13 mouse cellular contexts compared by ENCODE assay signal in the genomic region with DNA sequence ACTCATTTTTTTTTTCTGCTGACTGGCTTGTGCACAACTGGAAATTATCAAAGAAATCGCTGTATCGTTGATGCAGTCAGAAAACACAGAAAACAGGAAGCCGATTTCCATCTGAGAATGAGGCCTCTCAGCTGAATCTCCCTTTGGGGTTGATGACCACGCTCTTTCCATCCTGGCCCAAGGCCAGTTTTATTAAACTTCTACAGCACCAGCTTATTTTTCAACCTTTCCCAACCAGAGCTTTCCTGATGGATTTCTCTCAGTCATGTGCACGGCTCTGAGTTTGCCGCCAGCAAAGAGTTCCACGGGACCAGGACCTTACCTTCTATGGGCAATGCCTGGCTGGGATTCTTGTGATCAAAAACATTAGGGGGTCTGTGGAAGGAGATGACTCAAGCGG.
A peak's percentile ranks its signal among the peaks of the same experiment; 100 is the strongest.
DNase-seq lines count a peak whose midpoint lies in the region; ATAC-seq and TF ChIP-seq lines count a peak whose summit lies in the region.
"Had no signal": no experiment of that assay in that cellular context is flagged by ENCODE, and none has a peak within 500 bp of the region (broad histone marks: within the 10 kb centered on the region; RNA-seq: fewer than 3 reads in every experiment).

No protein-coding gene starts in this region.

- no peak overlapping the region for H3K4me2 ChIP-seq in kidney, embryonic 14.5 days (replicated peaks; ENCODE audit: low read depth, low read length)
- H3K4me2 ChIP-seq in CH12.LX (ENCODE audit: insufficient read depth, low read depth, poor library complexity, severe bottlenecking): no peak overlapping the region
- H3K4me2 ChIP-seq in midbrain, embryonic 14.5 days (ENCODE audit: low read length): no peak overlapping the region
- H3K4me2 ChIP-seq: neural tube, embryonic 12.5 days had no signal

- 78% methylated on average over 8 of the region's 8 CpGs for whole genome bisulfite sequencing in kidney, embryonic 14.5 days
- WGBS in kidney, adult 2 months: 38% methylated on average over 8 of the region's 8 CpGs
- 94% methylated on average over 8 of the region's 8 CpGs for WGBS in midbrain, embryonic 14.5 days

- in situ Hi-C loops in CH12.LX (cut with MboI; ENCODE audit: low pct_ligation_motif_present, low pct_unique_long_range_greater_than_20kb, low sequenced_read_pairs): no loop called here

- no peak for TF ChIP-seq RAD21 in CH12.LX (IDR thresholded peaks at IDR 0.05; ENCODE audit: low read depth, low read length)

- H3K79me2 ChIP-seq in CH12.LX (replicated peaks; ENCODE audit: control insufficient read depth, extremely low read depth, insufficient read depth, poor library complexity, severe bottlenecking): no peaks in the 10 kb centered on the region

- no peak for TF ChIP-seq CTCF in CH12.LX (conservative IDR thresholded peaks at IDR 0.05 in 1 of 2, IDR thresholded peaks at IDR 0.05 in 1 of 2; ENCODE audit: low read depth in 2 of 2, low read length in 2 of 2)
- no peak for TF ChIP-seq CTCF in kidney, adult 2 months (conservative IDR thresholded peaks at IDR 0.05; ENCODE audit: insufficient read depth, insufficient read length, low read depth, low read length)

- 0 out of 2 replicates have a peak, but pooled peaks cover 4% of the 10 kb centered on the region for H3K4me1 ChIP-seq in kidney, embryonic 14.5 days (ENCODE audit: control insufficient read depth, insufficient read depth, low read length)
- H3K4me1 ChIP-seq in CH12.LX (ENCODE audit: control insufficient read depth in 1 of 2, insufficient read depth in 2 of 2): peaks cover 0 to 9% of the 10 kb centered on the region in 2 experiments; a peak in 2 of 4 replicates
- peaks cover 4% of the 10 kb centered on the region; the same call in 1 of the 2 replicates for H3K4me1 ChIP-seq in kidney, adult 2 months (ENCODE audit: control insufficient read depth, insufficient read depth, low read length)
- no peaks in the 10 kb centered on the region for H3K4me1 ChIP-seq in midbrain, embryonic 14.5 days (ENCODE audit: control insufficient read depth, insufficient read depth, low read length)
- H3K4me1 ChIP-seq: neural tube, embryonic 12.5 days had no signal

- TF ChIP-seq EP300 in CH12.LX (IDR thresholded peaks at IDR 0.05; ENCODE audit: low read length): no peak

- no peak overlapping the region for H3K27ac ChIP-seq in kidney, embryonic 14.5 days (ENCODE audit: low read depth, low read length)
- no peak overlapping the region for H3K27ac ChIP-seq in CH12.LX (ENCODE audit: insufficient read depth, low read depth)
- H3K27ac ChIP-seq in kidney, adult 2 months (ENCODE audit: insufficient read depth, low read depth, low read length): 0 out of 2 replicates have a peak overlapping the region, but pooled peaks have one; percentile 1
- no peak overlapping the region for H3K27ac ChIP-seq in midbrain, embryonic 14.5 days (replicated peaks; ENCODE audit: low read depth, low read length)
- H3K27ac ChIP-seq: layer of hippocampus, adult 2 months; neural tube, embryonic 12.5 days had no signal

- no peaks in the 10 kb centered on the region for H3K9me3 ChIP-seq in kidney, embryonic 14.5 days (ENCODE audit: control insufficient read depth, low read length)
- H3K9me3 ChIP-seq in CH12.LX (replicated peaks; ENCODE audit: low read length): no peaks in the 10 kb centered on the region
- H3K9me3 ChIP-seq in midbrain, embryonic 14.5 days (ENCODE audit: control insufficient read depth, low read length): no peaks in the 10 kb centered on the region
- H3K9me3 ChIP-seq: neural tube, embryonic 12.5 days had no signal

- dilution Hi-C loops in CH12.LX (cut with MboI; ENCODE audit: extremely low pct_ligation_motif_present, extremely low pct_unique_long_range_greater_than_20kb, low sequenced_read_pairs): no loop called here

- no peak overlapping the region for H3K9ac ChIP-seq in kidney, embryonic 14.5 days (ENCODE audit: low read depth, low read length)
- no peak overlapping the region for H3K9ac ChIP-seq in CH12.LX (ENCODE audit: insufficient read depth, low read depth)
- no peak overlapping the region for H3K9ac ChIP-seq in midbrain, embryonic 14.5 days (replicated peaks; ENCODE audit: low read length)
- H3K9ac ChIP-seq: neural tube, embryonic 12.5 days had no signal

- H3K4me3 ChIP-seq in kidney, embryonic 14.5 days (ENCODE audit: low read length): no peak overlapping the region
- no peak overlapping the region for H3K4me3 ChIP-seq in CH12.LX (replicated peaks in 1 of 3; ENCODE audit: low read depth in 2 of 3, low read length in 2 of 3, poor library complexity in 1 of 3)
- H3K4me3 ChIP-seq in kidney, adult 2 months (ENCODE audit: insufficient read depth, low read depth, low read length): no peak overlapping the region
- H3K4me3 ChIP-seq in midbrain, embryonic 14.5 days (replicated peaks; ENCODE audit: low read depth, low read length): no peak overlapping the region
- H3K4me3 ChIP-seq: layer of hippocampus, adult 2 months; neural tube, embryonic 12.5 days had no signal

- H3K36me3 ChIP-seq in kidney, embryonic 14.5 days (ENCODE audit: control insufficient read depth, insufficient read depth, low read length): no peaks in the 10 kb centered on the region
- no peaks in the 10 kb centered on the region for H3K36me3 ChIP-seq in CH12.LX (replicated peaks in 1 of 2; ENCODE audit: control insufficient read depth in 1 of 2, insufficient read depth in 1 of 2, low read length in 1 of 2)
- H3K36me3 ChIP-seq in kidney, adult 2 months (ENCODE audit: control insufficient read depth, insufficient read depth, low read length): no peaks in the 10 kb centered on the region
- H3K36me3 ChIP-seq in midbrain, embryonic 14.5 days (ENCODE audit: control insufficient read depth, insufficient read depth, low read length): no peaks in the 10 kb centered on the region
- H3K36me3 ChIP-seq: neural tube, embryonic 12.5 days had no signal

- no peaks in the 10 kb centered on the region for H3K27me3 ChIP-seq in kidney, embryonic 14.5 days (ENCODE audit: control insufficient read depth, insufficient read depth, low read length)
- H3K27me3 ChIP-seq in CH12.LX (replicated peaks): no peaks in the 10 kb centered on the region
- H3K27me3 ChIP-seq in kidney, adult 2 months (replicated peaks; ENCODE audit: control insufficient read depth, insufficient read depth, low read length): no peaks in the 10 kb centered on the region
- no peaks in the 10 kb centered on the region for H3K27me3 ChIP-seq in midbrain, embryonic 14.5 days (ENCODE audit: control insufficient read depth, insufficient read depth, low read length)
- H3K27me3 ChIP-seq: neural tube, embryonic 12.5 days had no signal

- ATAC-seq in kidney, embryonic 14.5 days (ENCODE audit: low FRiP score, low TSS enrichment): no peak
- ATAC-seq in midbrain, embryonic 14.5 days (ENCODE audit: low FRiP score, low TSS enrichment): no peak
- ATAC-seq: forebrain, embryonic 14.5 days; hindbrain, embryonic 16.5 days had no signal

- DNase-seq in kidney, adult 11 months: peak; percentile 24
- peak; percentile 18 for DNase-seq in CH12.LX (ENCODE audit: extremely low read depth)
- peak; percentile 71 for DNase-seq in kidney, adult 2 months
- peak; percentile 18 to 41 for DNase-seq in kidney, postnatal 4 days
- DNase-seq in testis, postnatal 14 days (ENCODE audit: low spot score): no peak
- no peak for DNase-seq in midbrain, embryonic 14.5 days
- DNase-seq: cerebellum, adult 11-12 months; liver had no signal

- TF ChIP-seq POLR2A in CH12.LX (IDR thresholded peaks at IDR 0.05; ENCODE audit: low read depth, low read length): no peak
- TF ChIP-seq POLR2A in kidney, adult 2 months (IDR thresholded peaks at IDR 0.05; ENCODE audit: low read depth, low read length): no peak

TF ChIP-seq in CH12.LX, 34 proteins besides CTCF, POLR2A, EP300 and RAD21:
- TF ChIP-seq CHD2 (IDR thresholded peaks at IDR 0.05; ENCODE audit: low read length) (no peak), ZNF384 (IDR thresholded peaks at IDR 0.05; ENCODE audit: low read depth, low read length) (0 out of 2 replicates have a peak, but pooled peaks have one; percentile 1)
TF ChIP-seq in CH12.LX: peak in this region for 1.

Comparison
In these comparisons a context has a peak if more than half of its experiments do, and no peak if none do; other contexts are left out.
1. DNase-seq: peak in kidney, adult 11 months (single experiment), CH12.LX (single experiment), kidney, adult 2 months (single experiment) and kidney, postnatal 4 days (2 of 2); none in testis, postnatal 14 days (single experiment) and midbrain, embryonic 14.5 days (single experiment).